Mouse (Mus musculus) heart, postnatal 4 days (tissue): ENCODE results near the gene Fscn2. TPM values are rescaled to one million over a fixed set of nuclear protein-coding genes. Genes with fewer than 3 reads are reported as not detected.
A peak's percentile ranks its signal among the peaks of the same experiment; 100 is the strongest.

Experiments
- DNase-seq: peaks from one replicate; pipeline ENCODE4 v3.0.0; 2021
- total RNA-seq, 2 experiments: library from RNA; stranded (reverse); gene quantifications; 2 replicates each; pipeline ENCODE4 v1.2.3; 2021

Fscn2 gene
- under 1 TPM in 1 of 2 experiments, not detected in 1; 0.34 TPM for total RNA-seq

DNA sequence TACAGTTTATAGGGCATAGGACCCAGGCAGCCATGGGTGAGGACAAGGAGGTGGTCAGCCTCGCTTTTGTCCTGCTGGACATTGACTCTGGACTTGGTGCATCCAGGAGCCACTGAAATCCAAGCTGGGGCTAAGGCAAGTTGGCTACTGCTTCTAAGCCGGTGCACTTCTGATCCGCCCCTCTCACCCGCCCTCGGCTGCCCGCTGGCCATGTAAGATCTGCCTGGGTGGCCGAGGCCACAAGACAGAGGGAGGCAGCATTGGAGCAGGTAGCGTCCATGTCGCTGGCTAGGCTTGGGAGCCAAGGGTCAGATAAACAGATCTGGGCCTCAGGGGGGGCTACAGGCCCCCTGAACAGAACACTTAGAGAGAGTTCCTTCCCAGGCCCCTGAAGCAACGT, at the start of gene Fscn2:
Gene Fscn2 (plus strand): TSS at position 240 of the 400 bp plus-strand sequence.
- no peak for DNase-seq

GRCm38 (mm10) chr11:120311561-120311960, 49.8 kb upstream of the Fscn2 start:
- no peak for DNase-seq

GRCm38 (mm10) chr11:120312069-120312468, 49.3 kb upstream of the Fscn2 start:
- DNase-seq, result no peak

GRCm38 (mm10) chr11:120313906-120314685, 47.2 kb upstream of the Fscn2 start:
- peak; percentile 6 for DNase-seq

DNA sequence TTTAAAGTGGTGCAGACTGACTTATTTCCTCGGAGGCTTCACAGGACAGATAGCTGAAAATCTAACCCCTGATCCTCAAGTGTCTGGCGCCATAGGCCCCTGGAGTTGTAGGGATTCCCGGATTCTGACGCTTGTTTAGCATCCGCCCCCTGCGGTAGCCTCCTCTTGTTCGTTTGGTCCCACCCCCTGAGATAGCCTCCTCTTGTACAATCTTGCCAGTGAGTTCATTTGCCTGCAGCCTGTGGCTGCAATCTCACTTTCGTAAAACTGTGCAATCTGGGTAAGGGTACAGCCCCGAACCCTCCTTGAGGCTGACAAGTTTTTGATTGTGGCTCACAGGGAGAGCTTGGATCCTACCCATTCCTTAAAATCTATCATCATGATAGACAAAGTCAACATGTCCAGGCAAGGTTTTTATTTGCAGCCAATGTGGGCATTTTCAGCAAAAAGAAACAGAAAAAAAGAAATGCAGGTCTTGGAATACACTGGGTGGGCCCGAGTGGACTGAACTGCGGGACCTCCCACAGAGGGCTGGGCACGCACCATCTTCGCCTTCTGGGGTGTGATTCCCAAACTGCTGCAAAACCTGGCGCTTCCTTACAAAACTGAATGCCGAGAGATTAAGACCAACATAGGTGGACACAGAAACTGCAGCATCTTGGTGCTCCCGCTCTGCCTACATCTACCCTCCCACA, 46.5 kb upstream of the Fscn2 start:
- DNase-seq, result peak; percentile 20

DNA sequence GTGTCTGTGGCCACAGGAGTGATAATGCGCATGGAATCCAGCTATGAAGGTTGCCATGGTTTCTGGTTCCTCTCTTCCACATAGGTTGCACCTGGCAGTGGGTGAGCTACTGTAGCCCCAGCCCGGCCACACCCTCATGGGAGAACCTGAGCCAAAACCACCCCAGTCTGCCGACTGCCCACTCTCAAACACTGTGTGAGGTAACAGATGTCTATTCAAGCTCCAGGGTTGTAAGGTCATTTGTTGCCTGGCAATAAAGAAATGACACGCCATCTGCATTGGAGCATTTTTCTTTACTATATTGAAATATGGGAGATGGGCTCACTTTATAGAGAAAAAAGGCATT, 45.9 kb upstream of the Fscn2 start:
- peak; percentile 12 for DNase-seq

DNA sequence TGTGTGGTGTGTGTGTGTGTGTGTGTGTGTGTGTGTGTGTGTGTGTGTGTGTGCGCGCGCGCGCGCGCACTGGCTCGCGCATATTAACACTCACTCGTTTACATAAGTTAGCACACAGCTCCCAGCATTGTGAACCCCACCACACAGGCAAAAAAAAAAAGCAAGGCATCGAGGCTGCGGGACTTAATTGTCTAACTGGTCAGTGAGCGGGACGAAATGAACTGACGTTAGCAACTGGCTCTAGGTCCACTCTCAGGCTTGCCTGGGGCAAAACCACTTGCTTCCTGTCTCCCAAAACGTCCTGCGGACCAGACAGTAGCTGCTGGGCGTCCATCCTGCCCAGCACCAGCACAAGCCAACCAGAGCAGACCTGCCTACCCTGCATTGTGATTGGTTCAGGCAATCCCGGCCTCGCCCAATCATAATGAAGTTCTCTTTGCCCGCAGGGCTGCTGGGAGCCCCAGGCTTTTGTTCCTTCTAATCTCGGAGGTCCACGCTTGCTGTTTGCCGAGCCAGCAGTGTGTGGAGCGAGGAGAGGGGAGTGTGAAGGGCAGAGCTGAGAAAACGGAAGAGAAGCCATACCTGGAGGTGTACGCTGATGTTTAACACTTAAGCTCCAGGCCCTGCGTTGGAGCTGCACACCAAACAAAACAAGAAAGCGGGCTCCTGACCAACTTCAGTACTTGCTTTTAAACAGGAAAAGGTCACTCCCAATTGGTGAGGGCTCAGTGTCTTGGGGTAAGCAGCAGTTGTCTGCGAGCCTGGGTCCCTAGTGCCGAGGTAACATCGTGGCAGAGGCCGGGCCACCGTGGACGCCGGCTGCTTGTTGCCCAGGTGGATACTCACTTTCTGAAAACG, 45.3 kb upstream of the Fscn2 start:
- peak; percentile 92 for DNase-seq

- peak; percentile 64 for DNase-seq
Measured at GRCm38 (mm10) chr11:120316690-120317254, 44.6 kb upstream of the Fscn2 start.

GRCm38 (mm10) chr11:120317456-120317855, 43.9 kb upstream of the Fscn2 start:
- DNase-seq, result peak; percentile 4

GRCm38 (mm10) chr11:120319310-120319709, 42.0 kb upstream of the Fscn2 start:
- DNase-seq, result no peak

GRCm38 (mm10) chr11:120320156-120320555, 41.2 kb upstream of the Fscn2 start:
- DNase-seq, result peak; percentile 3

DNA sequence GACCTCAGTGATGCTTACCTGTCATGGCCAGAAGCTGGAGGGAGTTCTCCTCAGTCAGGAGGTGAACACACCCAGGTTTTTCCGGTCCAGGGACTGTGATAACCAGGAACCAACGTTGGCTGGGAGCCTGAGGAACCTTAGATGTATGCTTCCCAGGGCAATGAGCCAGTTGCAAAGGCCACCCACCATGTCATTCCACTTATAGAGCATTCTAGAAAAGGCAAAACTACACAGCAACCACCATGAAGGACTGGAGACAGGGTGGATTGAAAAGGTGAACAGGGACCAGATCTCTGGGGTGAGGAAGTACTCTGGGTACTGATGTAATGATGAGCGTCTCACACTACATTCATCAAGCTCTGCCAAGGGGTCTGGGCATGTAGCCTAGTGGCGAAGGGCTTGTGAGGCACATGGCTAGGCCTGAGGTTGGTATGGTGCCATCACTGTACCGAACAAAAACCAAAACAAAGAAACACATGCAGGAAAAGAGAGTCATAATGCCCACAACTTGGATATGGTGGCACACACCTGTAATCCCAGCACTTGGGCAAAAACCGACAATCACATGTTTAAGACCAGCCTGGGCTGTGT, 25.8 kb upstream of the Fscn2 start:
- DNase-seq, result peak; percentile 9

DNA sequence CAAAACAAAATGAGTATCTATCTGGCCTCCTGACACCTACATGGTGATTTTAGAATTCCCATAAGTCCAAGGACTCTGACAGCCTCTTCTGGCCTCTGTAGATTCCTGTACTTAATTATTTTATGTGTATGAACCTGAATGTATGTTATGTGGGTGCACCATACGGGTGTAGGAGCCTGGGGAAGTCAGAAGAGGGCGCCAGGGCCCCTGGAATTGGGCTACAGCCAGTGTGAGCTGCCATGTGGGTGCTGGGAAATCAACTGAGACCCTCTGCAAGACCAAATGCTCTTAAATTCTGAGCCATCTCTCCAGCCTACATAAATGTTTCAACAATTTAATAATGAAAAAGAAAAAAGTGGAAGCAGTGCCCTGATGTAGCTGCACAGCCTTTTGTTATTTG, 23.9 kb upstream of the Fscn2 start:
- DNase-seq, result no peak

DNA sequence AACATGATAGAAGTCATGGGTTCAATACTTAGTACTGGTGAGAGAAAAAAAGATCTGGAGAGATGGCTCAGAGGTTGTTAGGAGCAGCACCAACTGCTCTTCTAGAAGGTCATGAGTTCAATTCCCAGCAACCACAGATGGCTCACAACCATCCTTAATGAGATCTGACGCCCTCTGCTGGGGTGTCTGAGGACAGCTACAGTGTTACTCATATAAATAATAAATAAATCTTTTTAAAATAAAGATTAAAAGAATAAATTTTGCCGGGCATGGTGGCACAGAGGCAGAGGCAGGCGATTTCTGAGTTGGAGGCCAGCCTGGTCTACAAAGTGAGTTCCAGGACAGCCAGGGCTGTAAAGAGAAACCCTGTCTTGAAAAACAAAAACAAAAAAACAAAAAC, 22.5 kb upstream of the Fscn2 start:
- DNase-seq, result no peak

GRCm38 (mm10) chr11:120339978-120340513, 21.3 kb upstream of the Fscn2 start:
- DNase-seq, result peak; percentile 5

- DNase-seq, result peak; percentile 4
Measured at GRCm38 (mm10) chr11:120341661-120342060, 19.7 kb upstream of the Fscn2 start.

DNA sequence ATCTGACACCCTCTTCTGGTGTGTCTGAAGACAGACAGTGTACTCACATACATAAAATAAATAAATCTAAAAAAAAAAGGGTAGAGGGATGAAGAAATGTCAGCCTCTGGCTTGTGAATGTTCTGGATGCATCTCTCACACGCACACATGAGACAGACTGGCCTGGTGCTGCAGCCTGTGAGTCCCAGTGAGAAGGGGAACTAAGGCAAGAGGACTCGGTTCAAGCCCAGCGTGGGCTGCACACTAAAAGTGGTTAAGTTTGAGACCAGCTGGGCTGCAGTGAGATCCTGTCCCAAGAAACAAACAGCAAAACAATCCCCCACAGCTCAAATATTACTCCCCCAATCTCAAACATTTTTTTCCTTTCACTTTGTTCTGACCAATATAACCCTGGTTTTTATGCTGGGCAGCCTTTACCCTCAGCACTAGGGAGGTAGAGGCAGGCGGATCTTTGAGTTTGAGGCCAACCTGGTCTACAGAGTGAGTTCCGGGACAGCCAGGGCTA, 18.6 kb upstream of the Fscn2 start:
- DNase-seq, result peak; percentile 5

- peak; percentile 56 for DNase-seq
Measured at GRCm38 (mm10) chr11:120343519-120344309, 17.6 kb upstream of the Fscn2 start.

DNA sequence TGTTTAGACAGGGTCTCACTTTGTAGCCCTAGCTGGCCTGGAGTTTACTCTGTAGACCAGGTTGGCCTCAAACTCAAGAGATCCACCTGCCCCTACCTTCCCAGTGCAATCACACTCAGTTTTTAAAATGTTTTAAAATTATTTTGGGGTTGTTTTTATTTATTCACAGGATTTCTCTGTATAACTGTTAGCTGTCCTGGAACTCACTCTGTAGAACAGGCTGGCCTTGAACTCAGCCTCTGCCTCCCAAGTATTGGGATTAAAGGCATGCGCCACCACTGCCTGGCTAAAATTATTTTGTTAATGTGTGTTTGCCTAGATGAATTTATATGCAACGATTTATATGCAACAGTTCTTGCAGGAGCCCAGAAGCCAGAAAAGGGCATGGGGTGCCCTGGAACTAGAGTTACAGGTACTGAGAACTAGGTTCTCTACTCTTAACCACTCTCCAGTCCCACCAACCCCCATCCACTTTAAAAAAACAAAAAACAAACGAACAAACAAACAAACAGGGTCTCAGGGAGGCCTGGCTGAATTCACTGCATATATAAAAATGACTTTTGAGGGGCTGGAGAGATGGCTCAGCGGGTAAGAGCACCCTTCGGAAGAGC, 16.9 kb upstream of the Fscn2 start:
- DNase-seq, result peak; percentile 40

DNA sequence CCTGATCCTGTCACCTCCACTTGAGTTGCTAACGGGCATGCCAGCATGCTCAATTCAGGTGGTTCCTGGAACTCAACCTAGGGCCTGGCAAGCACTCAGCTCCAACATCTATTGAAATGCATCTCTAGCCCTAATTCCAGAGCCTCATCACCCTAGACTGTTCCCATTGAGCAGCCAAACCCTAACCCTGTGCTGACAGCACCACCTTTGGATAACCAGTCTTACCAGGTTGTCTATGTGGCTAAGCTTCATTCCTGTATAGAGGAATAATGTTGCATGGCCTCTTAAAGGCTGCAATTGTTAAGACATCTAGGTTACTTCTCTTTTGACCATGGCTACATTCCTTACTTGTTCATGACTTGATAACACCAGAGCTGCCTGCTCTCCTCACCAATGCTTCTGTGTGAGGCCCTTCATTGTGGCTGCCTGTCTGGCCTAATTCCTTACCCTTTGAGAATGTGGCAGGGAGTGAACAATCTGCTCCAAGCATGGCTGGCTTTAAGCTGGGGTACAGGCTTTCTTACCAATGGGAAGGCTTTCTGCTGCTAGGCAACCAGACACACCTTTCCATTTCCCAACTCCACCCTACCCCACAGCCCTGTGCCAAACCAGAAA, 16.2 kb upstream of the Fscn2 start:
- peak; percentile 30 for DNase-seq
